Mouse (Mus musculus): ENCODE data around the gene Eng.

Eng gene

DNA sequence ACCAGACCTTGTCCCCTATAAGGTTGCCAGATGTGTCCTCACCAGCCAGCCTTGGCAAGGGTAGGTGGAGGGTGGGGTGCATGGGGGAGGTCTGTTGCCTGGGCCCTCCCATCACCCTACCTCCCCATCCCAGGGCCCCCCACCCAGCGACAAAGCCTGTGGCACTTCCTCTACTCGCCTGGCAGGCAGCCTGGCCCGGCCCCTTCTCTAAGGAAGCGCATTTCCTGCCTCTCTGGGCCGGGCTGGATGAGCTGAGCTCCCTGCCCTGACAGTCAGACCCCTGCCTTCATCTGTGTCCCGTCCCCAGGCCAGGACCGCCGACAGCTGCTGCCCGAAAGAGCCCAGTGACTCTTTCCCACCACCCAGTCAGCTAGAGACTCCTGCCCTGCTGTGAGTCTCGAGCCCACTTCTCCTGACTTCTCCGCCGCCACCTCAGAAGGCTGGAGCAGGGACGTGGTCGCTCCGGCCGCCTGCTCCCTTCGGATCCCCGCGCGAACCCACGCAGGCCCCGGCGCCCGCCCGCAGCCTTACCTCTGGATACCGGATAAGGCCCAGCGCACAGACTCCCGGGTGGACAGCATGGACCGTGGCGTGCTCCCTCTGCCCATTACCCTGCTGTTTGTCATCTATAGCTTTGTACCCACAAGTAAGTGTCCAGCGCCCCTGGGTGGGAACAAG is at the start of gene Eng:
TSS of gene Eng (plus strand) at position 217 of the 678 bp plus-strand sequence.
- DNase-seq = peak; percentile 92

DNA sequence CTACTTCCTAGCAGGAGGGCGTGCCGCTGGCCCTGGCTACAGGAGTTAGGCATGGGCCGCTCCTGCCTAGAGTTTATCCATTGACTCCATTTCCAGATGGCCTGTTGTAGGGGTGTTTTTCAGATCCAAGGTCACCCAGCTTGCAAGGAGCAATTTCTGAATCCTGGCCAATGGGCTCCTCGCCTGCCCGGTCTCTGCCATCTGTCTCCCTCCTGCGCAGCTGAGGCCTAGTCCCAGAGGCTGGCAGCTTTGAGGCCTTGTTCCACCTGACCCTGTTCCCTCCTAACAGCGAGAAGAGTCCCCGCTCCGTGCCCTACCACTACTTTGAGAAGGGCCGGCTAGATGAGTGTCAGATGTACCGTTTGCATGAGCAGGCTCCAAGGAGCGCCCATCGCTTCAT is 49.7 kb upstream of the Eng start:
- DNase-seq = no peak

DNA sequence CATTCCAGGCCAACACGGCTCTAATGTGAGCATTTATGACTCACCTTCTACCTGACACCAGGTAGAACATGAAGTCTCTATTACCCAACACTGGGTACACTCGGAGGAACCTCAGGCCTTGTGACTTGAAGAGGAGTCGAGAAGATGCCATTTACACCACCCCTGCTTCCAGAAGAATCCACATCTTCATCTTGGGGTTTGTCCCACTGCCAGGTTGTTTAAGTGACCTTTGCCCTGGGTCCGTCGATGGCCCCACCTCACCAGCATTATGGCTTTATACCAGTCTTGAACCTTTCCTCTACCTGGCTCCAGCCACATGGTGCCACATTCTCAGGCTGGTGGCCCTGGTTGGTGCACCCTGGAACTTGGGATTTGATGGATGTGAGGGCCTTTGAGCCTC is 49.1 kb upstream of the Eng start:
- no peak for DNase-seq

DNA sequence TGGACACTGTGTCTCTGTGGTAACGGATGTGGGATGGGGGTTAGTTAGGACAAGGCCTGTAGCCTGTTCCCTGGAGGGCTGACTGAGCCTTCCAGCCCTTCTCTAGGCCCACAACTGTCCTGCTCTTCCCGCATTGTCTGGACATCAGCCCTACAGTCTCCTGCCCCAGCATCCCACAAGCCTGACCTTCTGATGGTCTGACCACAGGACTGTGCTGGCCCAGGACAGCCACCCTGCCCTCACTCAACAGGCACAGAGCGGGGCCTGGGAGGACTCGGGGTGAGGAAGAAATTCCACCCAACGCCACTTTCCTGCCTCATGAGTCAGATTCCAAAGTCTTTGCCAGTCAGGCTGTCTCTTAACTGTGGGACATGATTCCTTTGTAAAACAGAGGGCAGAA is 48.7 kb upstream of the Eng start:
- no peak for DNase-seq

DNA sequence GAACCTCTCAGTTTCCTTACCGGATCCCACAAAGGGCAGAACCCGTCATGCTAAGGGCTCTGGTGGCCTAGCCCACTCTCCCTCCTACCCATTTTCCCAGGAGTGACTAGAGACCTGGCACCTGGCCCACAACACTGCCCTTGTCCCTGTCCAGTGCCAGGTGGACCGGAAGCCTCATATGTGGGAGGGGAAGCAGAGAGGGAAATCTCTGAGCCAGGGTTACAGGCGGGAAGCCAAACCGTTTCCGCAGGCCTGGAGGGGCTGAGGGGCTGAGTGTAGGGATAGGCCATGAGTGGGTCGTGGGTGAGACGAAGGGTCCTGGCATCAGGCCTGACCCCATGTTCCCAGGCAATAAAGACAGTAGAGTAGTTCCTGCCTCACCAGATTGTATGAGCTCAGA is 47.9 kb upstream of the Eng start:
- no peak for DNase-seq

DNA sequence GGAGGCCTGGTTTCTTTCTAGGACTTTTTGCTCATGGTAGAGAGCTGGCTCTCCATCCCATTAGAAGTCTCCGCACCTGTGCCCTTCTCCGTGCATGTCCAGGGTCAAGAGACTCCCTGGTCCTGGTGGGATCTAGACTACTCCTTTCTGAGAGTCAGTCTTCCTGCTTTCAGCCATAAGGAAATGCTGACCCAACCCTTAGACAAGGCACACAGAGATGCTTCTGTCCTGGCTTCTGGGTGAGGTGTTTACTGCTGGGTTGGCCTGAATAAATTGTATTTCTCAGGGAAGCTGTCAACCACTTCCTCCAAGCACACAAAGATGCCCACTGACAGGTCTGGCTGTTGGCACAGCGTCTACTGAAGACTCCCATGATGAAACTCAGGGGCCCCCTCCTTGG is 47.0 kb upstream of the Eng start, which contains the start of gene St6galnac6:
TSS of gene St6galnac6 (plus strand) at position 301 of the 400 bp plus-strand sequence.
- no peak for DNase-seq

DNA sequence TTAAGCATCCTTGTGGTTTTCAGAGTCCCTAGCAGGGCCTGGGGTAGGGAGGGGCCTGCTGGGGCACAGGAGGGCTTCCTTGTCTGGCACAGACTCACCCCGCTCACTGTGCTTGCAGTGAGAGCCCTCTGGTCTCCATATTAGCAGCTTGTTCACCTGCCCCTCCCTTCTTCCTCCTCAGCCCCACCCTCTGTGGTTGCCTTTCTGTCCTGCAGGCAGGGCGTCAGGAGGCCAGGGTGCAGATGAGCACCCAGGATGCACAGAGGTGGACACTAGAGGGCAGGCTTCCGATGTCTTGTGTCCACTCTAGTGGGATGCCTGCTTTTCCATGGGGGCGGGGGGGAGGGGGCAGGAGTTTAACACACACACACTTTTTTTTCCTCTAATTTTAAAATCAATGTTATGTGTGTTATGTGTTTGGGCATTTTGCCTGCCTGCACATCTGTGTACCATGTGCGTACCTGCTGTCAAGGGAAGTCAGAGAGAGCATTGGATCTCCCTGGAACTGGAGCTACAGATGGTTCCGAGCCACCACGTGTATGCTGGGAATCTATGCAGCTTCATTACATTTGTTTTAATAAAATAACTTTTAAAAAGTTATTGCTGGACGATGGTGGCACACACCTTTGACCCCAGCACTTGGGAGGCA is 44.9 kb upstream of the Eng start:
- peak; percentile 74 for DNase-seq

DNA sequence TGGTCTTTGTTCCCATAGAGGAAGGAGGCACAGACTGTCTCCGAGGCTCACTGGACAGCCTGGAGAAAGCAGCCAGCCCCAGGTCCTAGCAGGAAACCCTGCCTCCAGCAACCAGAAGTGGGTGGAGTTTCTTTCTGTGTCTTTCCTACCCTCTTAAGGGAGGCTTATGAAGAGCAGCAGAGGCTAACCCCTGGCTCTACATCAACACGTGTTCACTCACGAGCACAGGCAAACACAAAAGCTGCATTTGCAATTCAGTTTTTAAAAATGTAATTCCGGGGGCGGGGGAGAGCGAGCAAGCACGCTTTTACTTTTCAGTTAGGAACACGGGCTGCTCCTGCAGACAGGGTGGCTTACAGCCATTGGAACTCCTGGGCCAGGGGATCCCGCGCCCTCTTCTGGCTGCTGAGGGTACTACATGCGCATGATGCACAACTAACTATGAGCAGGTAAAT is 43.8 kb upstream of the Eng start:
- DNase-seq = peak; percentile 96

DNA sequence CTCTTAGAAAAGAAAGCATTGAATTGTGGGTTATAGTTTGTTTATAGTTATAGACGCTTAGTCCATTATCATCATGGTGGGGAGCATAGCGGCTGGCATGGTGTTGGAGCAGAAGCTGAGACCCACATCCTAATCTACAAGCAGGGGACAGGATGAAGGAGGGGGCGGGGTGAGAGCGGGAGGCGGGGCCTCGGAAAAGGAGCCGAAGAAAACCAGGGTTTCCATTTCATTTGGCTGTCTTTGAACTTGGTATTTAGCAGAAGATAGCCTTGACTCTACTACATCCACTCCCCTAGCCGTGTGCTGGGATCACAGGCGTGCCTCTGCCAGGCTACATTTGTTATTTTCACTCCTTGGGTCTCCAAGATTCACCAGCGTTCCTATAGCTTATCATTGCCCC is 41.8 kb upstream of the Eng start:
- DNase-seq = no peak

DNA sequence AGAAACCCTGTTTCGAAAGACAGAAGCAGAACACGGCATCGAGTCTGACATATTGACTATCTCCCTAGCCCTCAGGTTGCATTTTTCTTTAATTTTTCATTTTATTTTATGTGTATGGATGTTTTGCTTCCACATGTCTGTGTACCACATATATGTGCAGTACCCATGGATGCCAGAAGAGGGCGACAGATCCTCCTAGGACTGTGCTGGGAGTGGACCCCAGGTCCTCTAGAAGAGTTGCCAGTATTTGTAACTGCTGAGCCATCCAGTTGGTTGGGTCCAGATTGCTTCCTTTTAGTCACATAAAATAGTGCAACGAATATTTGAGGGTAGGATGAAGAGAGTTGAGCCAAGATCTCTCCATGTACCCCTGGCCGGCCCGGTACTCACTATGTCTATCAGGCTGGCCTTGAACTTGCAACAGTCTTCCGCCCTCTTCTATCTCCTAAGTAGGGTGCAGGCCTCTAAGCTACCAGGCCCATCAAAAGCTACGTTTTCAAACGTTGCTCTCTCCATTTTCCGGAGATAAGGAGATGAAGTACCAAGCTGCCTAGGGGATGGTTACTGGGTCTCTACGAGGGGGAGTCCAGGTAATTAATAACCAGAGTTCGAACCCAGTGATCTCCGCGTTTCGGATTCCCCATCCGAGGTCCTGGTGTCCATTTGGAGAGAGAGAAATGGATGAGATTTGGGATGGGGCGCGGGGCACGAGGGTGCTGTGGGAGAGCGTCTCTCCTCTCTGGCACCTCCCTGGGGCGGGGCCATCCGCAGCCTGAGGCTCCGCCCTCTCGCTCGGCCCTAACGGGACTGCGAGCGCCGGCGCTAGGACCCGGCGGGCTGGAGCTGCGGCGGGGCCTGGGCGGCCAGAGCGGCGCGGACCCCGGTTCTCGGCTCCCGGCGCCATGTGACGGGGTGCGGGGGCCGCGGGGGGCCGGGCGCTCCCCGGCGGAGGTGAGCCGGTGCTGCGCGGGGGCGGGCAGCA is 39.9 kb upstream of the Eng start:
- DNase-seq = peak; percentile 91

DNA sequence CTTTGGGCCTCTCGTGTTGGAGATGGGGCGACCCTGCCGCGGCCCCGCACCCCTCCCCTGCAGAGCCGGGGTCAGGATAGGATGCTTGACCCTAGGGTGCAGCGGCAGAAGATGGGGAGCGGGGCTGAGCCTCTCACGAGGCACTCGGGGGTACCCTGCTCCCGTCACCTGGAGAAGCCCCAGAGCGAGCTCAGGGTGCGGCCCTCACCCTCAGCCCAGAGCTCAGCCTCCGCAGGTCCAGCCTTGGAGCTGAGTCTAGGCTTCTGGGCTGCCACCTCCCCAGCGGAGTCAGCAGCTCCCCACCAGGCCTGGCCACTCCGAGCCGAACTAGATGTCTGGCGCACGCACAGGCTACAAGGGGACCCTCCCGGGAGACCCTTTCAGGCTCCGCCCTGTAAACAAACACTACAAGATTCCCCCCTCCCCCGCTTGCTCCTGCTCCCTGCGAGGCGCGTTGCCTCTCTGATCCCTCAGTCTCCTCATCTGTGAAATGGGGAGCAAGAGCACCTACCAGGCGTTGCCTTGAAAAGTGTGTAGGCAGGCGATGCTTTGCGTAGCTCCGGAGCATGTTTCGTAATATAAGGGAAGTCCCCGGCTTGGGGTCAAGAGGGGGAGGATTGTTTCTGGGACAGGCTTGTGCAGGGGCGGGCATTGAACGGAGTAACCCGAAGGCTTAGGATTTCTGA is 39.0 kb upstream of the Eng start:
- DNase-seq = peak; percentile 81

DNA sequence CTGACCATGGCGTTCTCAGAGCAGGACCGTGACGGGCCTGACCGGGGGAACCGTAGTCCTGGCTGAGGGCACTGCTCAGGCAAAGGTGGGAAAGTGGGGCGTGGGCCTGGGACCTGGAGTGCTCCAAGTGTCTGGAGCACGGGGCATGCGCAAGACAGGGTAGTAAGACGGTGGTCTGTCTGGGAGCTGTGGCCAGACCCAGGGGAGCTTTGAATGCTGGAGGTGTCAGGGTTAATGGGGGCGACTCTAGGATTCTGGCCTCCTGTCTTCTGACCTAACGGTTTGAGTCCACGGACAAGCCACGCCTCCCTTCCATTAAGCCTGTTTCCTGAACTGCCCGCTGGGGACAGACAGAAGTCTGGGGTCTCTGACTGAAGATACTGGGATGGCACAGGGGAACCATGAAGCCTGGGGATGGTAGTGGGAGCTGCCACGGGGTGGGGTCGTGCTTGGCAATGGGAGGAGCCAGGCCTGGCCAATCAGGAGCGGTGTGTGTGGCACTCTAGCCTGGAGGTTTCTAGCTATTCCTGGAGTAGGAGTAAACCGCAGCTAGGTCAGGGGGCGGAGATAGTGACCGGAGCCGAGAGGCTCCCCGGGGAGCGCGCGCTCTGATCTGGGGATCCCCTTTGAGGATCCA is 38.1 kb upstream of the Eng start:
- peak; percentile 83 for DNase-seq

DNA sequence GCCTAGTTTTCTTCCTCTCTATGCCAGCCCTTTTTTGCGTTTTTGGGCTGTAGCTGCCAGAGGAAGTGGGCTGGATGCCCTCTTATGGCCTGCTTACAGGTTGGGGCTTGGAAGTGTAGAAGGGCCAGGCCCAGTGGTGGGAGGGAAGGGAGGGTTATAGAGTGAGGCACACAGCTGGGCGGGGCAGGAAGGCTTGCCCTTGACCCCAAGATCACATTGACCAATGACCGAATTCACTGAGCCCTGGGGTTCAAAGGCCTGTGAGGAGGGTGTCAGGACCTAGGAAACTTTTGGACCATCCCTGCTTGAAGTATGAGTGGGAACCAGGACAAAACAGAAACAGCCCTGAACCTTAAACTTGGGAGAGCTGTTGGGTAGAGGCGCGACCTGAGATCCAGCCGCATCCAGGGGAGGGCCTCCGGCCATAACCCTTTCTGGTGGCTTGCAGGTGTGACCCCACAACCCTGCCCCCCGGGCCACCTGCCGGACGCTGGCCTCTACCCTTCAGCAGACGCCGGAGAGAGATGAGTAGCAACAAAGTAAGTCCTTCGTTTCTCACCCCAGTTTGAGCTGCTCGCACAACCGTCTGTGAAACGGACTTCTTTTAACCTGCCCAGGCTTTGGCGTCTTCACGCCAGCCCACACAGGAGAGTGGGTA is 37.5 kb upstream of the Eng start:
- no peak for DNase-seq

DNA sequence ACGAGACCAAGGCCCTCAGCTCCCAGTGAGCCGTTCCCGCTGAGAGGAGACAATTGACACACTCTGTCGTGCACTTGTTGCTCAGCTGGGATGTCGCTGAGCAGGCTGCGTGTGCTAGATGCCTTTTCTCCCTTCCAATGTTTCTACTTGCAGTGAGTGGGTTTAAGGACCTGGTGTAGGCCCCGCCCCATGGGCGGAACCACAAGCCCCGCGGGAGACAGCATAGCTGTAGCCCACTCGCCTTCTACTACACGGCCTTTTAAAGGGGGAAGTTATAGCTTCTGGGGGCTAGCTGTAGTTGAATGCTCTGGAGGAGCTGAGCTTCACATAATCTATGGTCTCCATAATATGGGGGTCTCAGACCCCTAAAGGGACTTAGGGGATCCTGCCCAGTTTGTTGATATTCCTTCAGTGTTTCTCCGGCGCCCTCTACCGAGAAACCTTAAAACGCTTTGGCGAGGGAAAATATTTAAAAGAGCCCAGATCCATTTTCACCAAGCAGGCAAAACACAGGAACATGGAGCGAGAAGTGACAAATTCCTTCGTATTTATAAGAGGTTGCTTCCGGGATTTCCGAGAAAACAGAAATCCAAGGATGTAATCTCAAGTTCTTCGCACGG is 35.7 kb upstream of the Eng start:
- peak; percentile 76 for DNase-seq

DNA sequence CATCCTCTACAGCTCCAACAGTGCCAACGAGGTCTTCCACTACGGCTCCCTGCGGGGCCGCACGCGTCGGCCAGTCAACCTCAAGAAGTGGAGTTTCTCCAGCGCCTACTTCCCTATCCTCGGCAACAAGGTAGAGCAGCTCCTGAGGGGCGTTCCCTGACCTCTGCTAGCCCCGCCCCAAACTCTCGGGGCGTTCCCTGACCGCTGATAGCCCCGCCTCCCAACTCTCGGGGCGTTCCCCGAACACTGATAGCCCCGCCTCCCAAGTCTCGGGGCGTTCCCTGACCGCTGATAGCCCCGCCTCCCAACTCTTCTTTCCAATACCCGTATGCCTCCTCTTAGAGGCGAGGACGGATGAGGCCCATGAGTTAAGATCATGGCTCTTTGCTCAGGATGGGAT is 34.1 kb upstream of the Eng start:
- no peak for DNase-seq

DNA sequence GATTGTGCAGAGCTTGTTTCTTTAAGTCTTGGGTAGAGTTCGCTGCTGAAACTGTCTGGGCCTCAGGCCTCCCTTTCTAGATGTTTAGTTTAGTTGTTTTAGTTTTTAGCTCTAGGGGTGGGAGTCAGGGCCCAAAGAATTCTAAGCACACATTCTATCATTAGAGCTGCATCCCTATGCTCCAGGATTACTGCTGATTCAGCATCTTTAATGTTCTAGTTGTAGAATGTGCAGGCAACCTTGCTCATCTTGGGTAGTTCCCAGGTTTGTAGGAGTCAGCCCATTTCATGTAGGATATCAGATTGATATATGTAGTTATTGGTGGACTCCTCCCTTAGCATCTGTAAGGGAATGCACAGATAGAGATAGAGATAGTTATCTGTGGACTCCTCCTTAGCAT is 29.3 kb upstream of the Eng start:
- DNase-seq = no peak

DNA sequence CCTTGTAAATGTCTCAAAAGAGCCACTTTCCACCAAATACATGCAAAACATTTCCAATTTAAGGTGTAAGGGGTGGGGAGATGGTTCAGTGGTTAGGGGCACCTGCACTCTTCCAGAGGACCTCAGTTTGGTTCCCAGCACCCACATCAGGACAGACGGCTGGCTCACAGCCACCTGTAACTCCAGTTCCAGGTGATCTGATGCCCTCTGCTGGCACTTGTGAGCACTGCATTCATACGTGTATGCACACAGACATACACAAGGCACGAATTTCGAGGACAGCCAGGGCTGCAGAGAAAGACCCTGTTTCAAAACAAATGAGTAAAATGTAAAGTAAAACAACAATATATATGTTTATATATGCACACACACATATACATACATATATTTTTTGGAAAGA is 28.8 kb upstream of the Eng start:
- no peak for DNase-seq

DNA sequence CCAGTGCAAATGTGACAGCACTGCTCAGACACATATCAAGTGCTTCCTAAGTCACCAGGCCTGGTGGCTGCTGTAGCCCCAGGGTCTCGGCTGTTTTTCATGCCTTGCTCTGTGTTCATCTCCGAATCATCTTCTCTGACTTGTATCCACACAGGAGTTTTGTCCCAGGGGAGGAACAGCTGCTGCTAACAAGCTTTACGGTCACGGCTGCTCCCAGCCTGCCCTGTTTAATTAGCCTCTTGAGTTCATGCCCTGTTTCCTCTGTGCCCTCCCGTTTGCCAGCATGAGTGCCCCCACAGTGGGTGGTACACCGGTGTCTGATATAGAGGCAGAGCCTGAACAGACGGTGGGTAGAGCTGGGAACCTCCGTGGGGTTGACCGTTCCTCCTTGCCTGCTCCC is 28.3 kb upstream of the Eng start:
- DNase-seq = no peak

DNA sequence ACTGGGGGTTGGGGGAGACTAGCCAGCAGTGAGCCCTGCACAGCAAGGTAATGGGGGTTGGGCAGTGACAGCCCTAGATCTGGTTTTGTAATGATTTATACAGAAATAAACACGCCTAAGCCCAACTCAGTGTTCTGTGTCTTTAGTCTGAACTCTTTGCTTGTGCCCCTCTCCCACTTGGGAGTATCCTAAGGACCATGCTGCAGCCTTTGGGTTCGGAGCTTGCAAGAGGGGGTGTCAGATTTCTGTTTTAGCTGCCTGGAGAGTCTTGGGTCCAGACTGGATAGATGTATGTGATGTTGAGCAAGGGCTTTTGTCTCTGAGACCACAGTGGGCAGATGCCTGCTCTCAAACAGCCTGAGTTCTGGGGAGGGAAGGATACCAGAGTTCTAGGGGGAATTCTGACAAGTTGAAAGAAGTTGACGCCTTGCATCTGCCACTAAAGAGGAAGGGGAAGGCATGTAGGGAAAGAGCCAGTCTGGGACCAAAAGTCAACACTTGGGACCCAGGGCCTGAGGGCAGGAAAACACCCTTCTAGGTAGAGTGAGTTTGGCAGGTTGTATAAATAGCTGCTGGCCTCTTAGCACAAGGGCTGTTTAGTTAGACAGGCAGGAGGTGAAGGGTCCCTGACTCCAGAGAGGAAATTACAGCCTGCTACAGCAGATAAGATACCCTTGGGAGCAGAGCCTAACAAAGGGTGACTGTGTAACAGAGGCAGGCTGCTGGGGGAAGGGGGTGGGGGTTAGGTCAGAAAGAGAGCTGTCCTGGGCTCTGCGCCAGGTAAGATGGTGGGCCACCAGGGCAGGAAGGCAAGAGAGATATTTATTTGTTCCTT is 25.5 kb upstream of the Eng start:
- DNase-seq = peak; percentile 63

DNA sequence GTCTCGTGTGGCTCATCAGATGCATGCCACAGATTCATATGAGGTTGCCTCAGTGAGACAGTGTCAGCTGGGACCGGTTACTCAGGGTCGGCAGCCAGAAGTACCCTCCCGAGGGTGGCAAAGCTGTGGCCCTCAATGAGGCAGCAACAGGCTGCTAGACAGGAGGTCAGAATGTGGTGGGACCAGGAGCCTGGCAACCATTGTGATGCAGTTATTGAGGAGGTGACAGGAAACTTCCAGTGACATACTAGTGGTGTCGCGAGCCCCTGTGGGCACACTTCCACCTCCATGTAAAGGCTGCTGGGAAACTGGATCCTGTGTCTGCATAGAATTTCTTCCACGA is 24.9 kb upstream of the Eng start, which contains the start of gene Ak1:
TSS of gene Ak1 (plus strand) at position 242 of the 343 bp plus-strand sequence.
- DNase-seq = no peak
